Mouse (Mus musculus) G1E (cell line): ENCODE data around the gene Prcc. TPM values are rescaled to one million over a fixed set of nuclear protein-coding genes. Genes with fewer than 3 reads are reported as not detected.
A peak's percentile ranks its signal among the peaks of the same experiment; 100 is the strongest.
"Not testable (repeated sequence)": the region's sequence is repeated elsewhere in the genome, so short reads cannot be mapped to it uniquely, and the experiment has no call there.

Experiments used
- ATAC-seq: 2 replicates; pipeline ENCODE4 v1.8.0; 2016; ENCODE audit warnings: mild to moderate bottlenecking; ENCODE audit not compliant: insufficient number of reproducible peaks, poor library complexity, low FRiP score, severe bottlenecking; ENCODE audit errors: extremely low read depth
- DNase-seq: peaks from one replicate; pipeline ENCODE4 v3.0.0; 2012; ENCODE audit warnings: low spot score
- H3K27me3 ChIP-seq: 2 replicates; pipeline ENCODE4 v1.6.1; 2012; ENCODE audit warnings: mild to moderate bottlenecking, low read length, inconsistent platforms; ENCODE audit not compliant: insufficient read depth
- H3K36me3 ChIP-seq: replicated peaks from 2 replicates; pipeline ENCODE3; 2012; ENCODE audit warnings: mild to moderate bottlenecking, inconsistent platforms
- H3K4me1 ChIP-seq: 2 replicates; pipeline ENCODE4 v1.6.1; 2012; ENCODE audit warnings: low read depth, low read length, inconsistent platforms, mixed read lengths; ENCODE audit not compliant: insufficient read depth
- H3K4me3 ChIP-seq: 2 replicates; pipeline ENCODE4 v1.5.1; 2012; ENCODE audit warnings: low read depth, mild to moderate bottlenecking, inconsistent platforms, low read length, moderate library complexity, mixed read lengths
- H3K9me3 ChIP-seq: replicated peaks from 2 replicates; pipeline ENCODE4 v1.6.1; 2012; ENCODE audit warnings: inconsistent platforms
- CTCF ChIP-seq: IDR thresholded peaks from 2 replicates; pipeline ENCODE4 v1.5.1; 2012; ENCODE audit warnings: low read depth, low read length, inconsistent platforms, mixed read lengths
- GATA1 ChIP-seq: IDR thresholded peaks from 2 replicates; pipeline ENCODE4 v1.6.1; 2012; ENCODE audit warnings: borderline replicate concordance, low read length, inconsistent platforms, mixed read lengths
- GATA2 ChIP-seq: IDR thresholded peaks from 2 replicates; pipeline ENCODE4 v1.6.1; 2012; ENCODE audit warnings: low read depth, low read length, inconsistent platforms, borderline replicate concordance
- POLR2AphosphoS5 ChIP-seq: IDR thresholded peaks from 2 replicates; pipeline ENCODE4 v1.6.1; 2012; ENCODE audit warnings: low read depth, low read length, inconsistent platforms; ENCODE audit not compliant: insufficient replicate concordance
- TAL1 ChIP-seq: conservative IDR thresholded peaks from 2 replicates; pipeline ENCODE4 v1.6.1; 2012; ENCODE audit warnings: low read depth, low read length, inconsistent platforms, mixed read lengths
- polyA plus RNA-seq: library from polyadenylated mRNA; stranded (reverse); fragments of >175 nt; gene quantifications from 2 replicates; pipeline ENCODE4 v1.2.3, GENCODE M21; 2012
- total RNA-seq, 2 experiments: library from RNA; stranded (forward) in 1 of 2; stranded (reverse) in 1 of 2; fragments of 200-1000 nt in 1 of 2; fragments of >200 nt in 1 of 2; fragmentation: Nextera tagmentation in 1 of 2; gene quantifications; 2 replicates each; pipeline ENCODE4 v1.2.3; 2014 to 2017

Gene Prcc
- total and polyA plus RNA-seq, 3 experiments, result 32.3 to 75.9 (median 41.3) TPM

GRCm38 (mm10) chr3:87899776-87900175, 14.4 kb upstream of the Prcc start:
- peaks cover 3% of the 10 kb centered on the region for H3K36me3 ChIP-seq
- no peaks in the 10 kb centered on the region for H3K27me3 ChIP-seq
- peaks cover 43% of the 10 kb centered on the region for H3K4me1 ChIP-seq
- ATAC-seq (no peak), DNase-seq (no peak)
- no peaks in the 10 kb centered on the region for H3K9me3 ChIP-seq
- H3K4me3 ChIP-seq, result no peak overlapping the region
- TF ChIP-seq TAL1 (no peak), GATA2 (no peak), POLR2AphosphoS5 (no peak), GATA1 (no peak), CTCF (no peak)

GRCm38 (mm10) chr3:87899266-87899665, 13.9 kb upstream of the Prcc start:
- H3K9me3 ChIP-seq, result no peaks in the 10 kb centered on the region
- peaks cover 3% of the 10 kb centered on the region for H3K36me3 ChIP-seq
- ATAC-seq, result no peak
- no peaks in the 10 kb centered on the region for H3K27me3 ChIP-seq
- DNase-seq, result no peak
- peaks cover 40% of the 10 kb centered on the region for H3K4me1 ChIP-seq
- no peak overlapping the region for H3K4me3 ChIP-seq
- TF ChIP-seq GATA2 (no peak), TAL1 (no peak), GATA1 (no peak), CTCF (no peak), POLR2AphosphoS5 (no peak)

GRCm38 (mm10) chr3:87893367-87893905, 8.0 kb upstream of the Prcc start:
- Histone ChIP-seq H3K27me3 (no peaks in the 10 kb centered on the region), H3K4me3 (no peak overlapping the region), H3K4me1 (peaks cover 17% of the 10 kb centered on the region), H3K9me3 (peaks cover under 1% of the 10 kb centered on the region; the same call in 1 of the 2 replicates), H3K36me3 (no peaks in the 10 kb centered on the region)
- TF ChIP-seq GATA1 (no peak), TAL1 (no peak), POLR2AphosphoS5 (no peak), GATA2 (no peak)
- no peak for ATAC-seq
- no peak for DNase-seq

- TF ChIP-seq POLR2AphosphoS5, result no peak
- no peak for TF ChIP-seq CTCF
- no peak for TF ChIP-seq GATA1
- no peak for TF ChIP-seq TAL1
- no peak for TF ChIP-seq GATA2
- H3K9me3 ChIP-seq, result peaks cover 5% of the 10 kb centered on the region
- no peaks in the 10 kb centered on the region for H3K36me3 ChIP-seq
- DNase-seq, result no peak
- no peak for ATAC-seq
- peaks cover 21% of the 10 kb centered on the region for H3K4me1 ChIP-seq
- H3K4me3 ChIP-seq, result no peak overlapping the region
- no peaks in the 10 kb centered on the region for H3K27me3 ChIP-seq
Observed at GRCm38 (mm10) chr3:87891481-87891880, 6.1 kb upstream of the Prcc start.

- not testable (repeated sequence) for H3K27me3 ChIP-seq, H3K4me3 ChIP-seq
Observed at GRCm38 (mm10) chr3:87887400-87887799, 2.0 kb upstream of the Prcc start.

GRCm38 (mm10) chr3:87886416-87886815, 1.0 kb upstream of the Prcc start:
- no peak for DNase-seq
- ATAC-seq, result no peak

More at GRCm38 (mm10) chr3:87887400-87887799, 2.0 kb upstream of the Prcc start:
- H3K36me3 ChIP-seq, result peaks cover 12% of the 10 kb centered on the region
- H3K9me3 ChIP-seq, DNase-seq, ATAC-seq: not testable (repeated sequence)
- H3K4me1 ChIP-seq, result peaks cover 28% of the 10 kb centered on the region

GRCm38 (mm10) chr3:87886004-87886365, 577 bp upstream of the Prcc start:
- Histone ChIP-seq H3K4me1 (peaks cover 30% of the 10 kb centered on the region), H3K27me3 (no peaks in the 10 kb centered on the region), H3K4me3 (peak overlapping the region; percentile 92), H3K36me3 (peaks cover 20% of the 10 kb centered on the region), H3K9me3 (peaks cover 5% of the 10 kb centered on the region)
- ATAC-seq, result no peak
- DNase-seq, result no peak
- TF ChIP-seq CTCF (no peak), GATA2 (no peak), POLR2AphosphoS5 (no peak), TAL1 (no peak), GATA1 (no peak)

More at GRCm38 (mm10) chr3:87886416-87886815, 1.0 kb upstream of the Prcc start:
- TF ChIP-seq GATA1 (no peak), GATA2 (no peak), TAL1 (no peak)
- H3K4me3 ChIP-seq, result peak overlapping the region; percentile 92
- peaks cover 30% of the 10 kb centered on the region for H3K4me1 ChIP-seq
- peaks cover 5% of the 10 kb centered on the region for H3K9me3 ChIP-seq
- H3K36me3 ChIP-seq, result peaks cover 17% of the 10 kb centered on the region
- H3K27me3 ChIP-seq, result no peaks in the 10 kb centered on the region
